Mouse (Mus musculus): ENCODE results near the gene Pi4k2a. TPM values are rescaled to one million over a fixed set of nuclear protein-coding genes. Genes with fewer than 3 reads are reported as not detected.

Pi4k2a gene
- polyA plus RNA-seq, 1 experiment from 2014 or later = 16.1 TPM

DNA sequence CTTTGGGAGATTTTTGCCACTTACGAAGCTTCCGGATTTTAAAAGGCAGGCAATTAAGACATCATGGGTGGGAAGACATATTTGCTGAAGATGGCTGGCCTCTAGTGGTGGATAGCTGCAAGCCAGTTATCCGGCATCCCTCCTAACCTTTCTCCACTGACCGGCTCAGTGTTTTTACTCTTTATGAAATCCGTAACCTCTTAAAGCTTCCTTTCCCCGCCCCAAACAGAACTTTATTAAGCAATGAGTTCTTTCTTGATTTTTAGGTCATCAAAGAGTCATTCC, 21.1 kb upstream of the Pi4k2a start:
- no peak for TF ChIP-seq EP300 (IDR thresholded peaks at IDR 0.05; ENCODE audit: low read depth)
- peak; percentile 57 for TF ChIP-seq CTCF (IDR thresholded peaks at IDR 0.05; ENCODE audit: low read depth)
- H3K4me1 ChIP-seq (ENCODE audit: insufficient read depth) = peaks cover 12% of the 10 kb centered on the region
- no peak overlapping the region for H3K4me2 ChIP-seq (ENCODE audit: low read depth, low read length)
- no peaks in the 10 kb centered on the region for H3K27me3 ChIP-seq (ENCODE audit: insufficient read depth, low read length)
- ATAC-seq = no peak
- H3K9me3 ChIP-seq (ENCODE audit: low read length) = no peaks in the 10 kb centered on the region
- no peak for DNase-seq
- H3K36me3 ChIP-seq (replicated peaks; ENCODE audit: insufficient read depth, low read length) = peaks cover 8% of the 10 kb centered on the region
- H3K4me3 ChIP-seq (ENCODE audit: low read depth, low read length) = no peak overlapping the region
- H3K9ac ChIP-seq (replicated peaks) = no peak overlapping the region
- H3K27ac ChIP-seq (ENCODE audit: low read depth) = no peak overlapping the region
- 60% methylated on average over 6 of the region's 6 CpGs for WGBS (ENCODE audit: insufficient replicate concordance)

DNA sequence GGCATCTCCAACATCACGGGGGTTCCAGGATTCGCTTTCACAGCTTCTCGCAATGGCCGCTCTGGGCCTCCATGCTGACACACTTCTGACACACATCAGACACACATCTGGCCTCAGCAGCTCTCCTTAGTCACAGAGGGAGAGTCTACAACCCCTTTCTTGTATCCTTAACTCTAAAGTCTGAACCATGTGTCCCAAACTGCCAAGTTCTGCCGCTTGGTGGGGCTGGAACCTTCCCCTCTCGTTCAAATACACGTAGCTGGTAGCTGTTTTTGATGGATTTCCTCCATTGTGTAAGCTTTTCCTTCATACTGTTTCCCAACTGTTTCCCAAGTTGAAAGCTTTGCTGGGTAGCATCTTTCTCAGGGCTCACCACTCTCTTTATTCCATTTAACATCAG, 19.0 kb upstream of the Pi4k2a start:
- H3K27me3 ChIP-seq (ENCODE audit: insufficient read depth, low read length) = no peaks in the 10 kb centered on the region
- no peak overlapping the region for H3K4me3 ChIP-seq (ENCODE audit: low read depth, low read length)

DNA sequence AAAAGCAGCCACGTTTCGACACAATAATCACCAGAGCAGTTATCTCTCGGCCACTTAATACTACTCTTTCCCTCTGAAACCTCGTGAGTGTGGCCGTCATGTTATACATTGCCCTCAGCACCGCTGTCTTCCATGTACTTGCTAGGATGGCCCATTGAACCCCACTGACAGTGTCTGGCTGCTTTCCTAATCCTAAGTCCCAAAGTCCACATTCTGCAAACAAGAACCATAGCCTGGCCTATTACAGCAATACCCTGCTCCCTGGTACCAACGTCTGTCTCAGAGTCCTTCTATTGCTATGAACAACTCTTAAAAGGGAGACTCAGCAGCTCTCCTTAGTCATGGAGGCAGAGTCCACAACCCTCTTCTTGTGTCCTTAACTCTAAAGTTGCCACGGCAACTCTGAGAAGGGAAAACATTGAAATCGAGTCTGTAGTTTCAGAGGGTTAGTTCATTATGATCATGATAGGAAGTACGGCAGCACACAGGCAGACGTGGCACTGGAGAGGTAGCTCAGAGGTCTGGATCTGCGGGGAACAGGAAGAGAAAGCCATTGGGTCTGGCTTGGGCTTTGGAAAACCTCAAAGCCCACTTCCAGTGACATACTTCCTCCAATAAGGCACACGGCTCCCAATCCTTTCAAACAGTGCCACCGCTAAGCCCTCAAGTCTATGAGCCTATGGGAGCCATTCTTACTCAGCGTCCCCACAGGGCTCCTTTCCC, 18.2 kb upstream of the Pi4k2a start:
- WGBS (ENCODE audit: insufficient replicate concordance) = 54% methylated on average over 15 of the region's 15 CpGs

More for the DNA sequence above, 19.0 kb upstream of the Pi4k2a start:
- H3K9ac ChIP-seq (replicated peaks) = no peak overlapping the region
- DNase-seq = no peak
- WGBS (ENCODE audit: insufficient replicate concordance) = 67% methylated on average over 7 of the region's 7 CpGs
- no peaks in the 10 kb centered on the region for H3K9me3 ChIP-seq (ENCODE audit: low read length)
- peak; percentile 50 for TF ChIP-seq CTCF (IDR thresholded peaks at IDR 0.05; ENCODE audit: low read depth)
- no peak for TF ChIP-seq EP300 (IDR thresholded peaks at IDR 0.05; ENCODE audit: low read depth)
- peaks cover 12% of the 10 kb centered on the region for H3K4me1 ChIP-seq (ENCODE audit: insufficient read depth)
- H3K27ac ChIP-seq (ENCODE audit: low read depth) = peak overlapping the region; percentile 91
- H3K36me3 ChIP-seq (replicated peaks; ENCODE audit: insufficient read depth, low read length) = peaks cover 8% of the 10 kb centered on the region
- no peak overlapping the region for H3K4me2 ChIP-seq (ENCODE audit: low read depth, low read length)
- ATAC-seq = peak; percentile 19; the same call in 1 of the 2 replicates

DNA sequence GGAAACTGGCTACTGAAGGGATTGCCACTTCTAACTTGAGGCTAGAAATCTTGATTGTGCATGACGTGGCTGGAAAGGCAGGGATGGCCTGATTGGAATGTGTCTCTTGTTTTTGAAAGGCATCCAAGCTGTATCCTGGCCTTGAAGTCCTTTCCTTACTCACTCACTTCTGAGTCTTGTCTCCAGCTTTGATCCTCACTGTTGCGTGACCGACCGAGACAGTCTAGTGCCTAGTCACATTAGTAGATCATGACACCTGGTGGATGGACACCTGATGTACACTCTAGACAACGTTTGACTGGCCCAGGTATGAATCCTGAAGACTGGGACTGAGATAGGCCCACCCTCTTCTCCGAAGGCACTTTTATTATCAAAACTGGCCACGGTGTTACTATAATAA, 17.5 kb upstream of the Pi4k2a start:
- Histone ChIP-seq H3K36me3 (replicated peaks; ENCODE audit: insufficient read depth, low read length) (peaks cover 8% of the 10 kb centered on the region), H3K9ac (replicated peaks) (peak overlapping the region; percentile 33; the same call in 1 of the 2 replicates), H3K4me3 (ENCODE audit: low read depth, low read length) (no peak overlapping the region), H3K27ac (ENCODE audit: low read depth) (peak overlapping the region; percentile 91), H3K9me3 (ENCODE audit: low read length) (no peaks in the 10 kb centered on the region), H3K4me1 (ENCODE audit: insufficient read depth) (peaks cover 12% of the 10 kb centered on the region), H3K4me2 (ENCODE audit: low read depth, low read length) (peak overlapping the region; percentile 2; the same call in 1 of the 2 replicates), H3K27me3 (ENCODE audit: insufficient read depth, low read length) (no peaks in the 10 kb centered on the region)
- WGBS (ENCODE audit: insufficient replicate concordance) = 62% methylated on average over 7 of the region's 7 CpGs
- TF ChIP-seq CTCF (IDR thresholded peaks at IDR 0.05; ENCODE audit: low read depth) = peak; percentile 58
- TF ChIP-seq EP300 (IDR thresholded peaks at IDR 0.05; ENCODE audit: low read depth) = no peak
- no peak for DNase-seq
- peak; percentile 31; the same call in 1 of the 2 replicates for ATAC-seq

More for the DNA sequence above, 18.2 kb upstream of the Pi4k2a start:
- no peaks in the 10 kb centered on the region for H3K9me3 ChIP-seq (ENCODE audit: low read length)
- peak overlapping the region; percentile 33; the same call in 1 of the 2 replicates for H3K9ac ChIP-seq (replicated peaks)
- DNase-seq = peak; percentile 49
- H3K36me3 ChIP-seq (replicated peaks; ENCODE audit: insufficient read depth, low read length) = peaks cover 8% of the 10 kb centered on the region
- TF ChIP-seq EP300 (IDR thresholded peaks at IDR 0.05; ENCODE audit: low read depth) = peak; percentile 66; the same call in 1 of the 2 replicates
- TF ChIP-seq CTCF (IDR thresholded peaks at IDR 0.05; ENCODE audit: low read depth) = no peak
- H3K4me1 ChIP-seq (ENCODE audit: insufficient read depth) = peaks cover 12% of the 10 kb centered on the region
- H3K4me2 ChIP-seq (ENCODE audit: low read depth, low read length) = peak overlapping the region; percentile 2; the same call in 1 of the 2 replicates
- H3K27ac ChIP-seq (ENCODE audit: low read depth) = peak overlapping the region; percentile 91
- no peaks in the 10 kb centered on the region for H3K27me3 ChIP-seq (ENCODE audit: insufficient read depth, low read length)
- ATAC-seq = peak; percentile 94
- no peak overlapping the region for H3K4me3 ChIP-seq (ENCODE audit: low read depth, low read length)

DNA sequence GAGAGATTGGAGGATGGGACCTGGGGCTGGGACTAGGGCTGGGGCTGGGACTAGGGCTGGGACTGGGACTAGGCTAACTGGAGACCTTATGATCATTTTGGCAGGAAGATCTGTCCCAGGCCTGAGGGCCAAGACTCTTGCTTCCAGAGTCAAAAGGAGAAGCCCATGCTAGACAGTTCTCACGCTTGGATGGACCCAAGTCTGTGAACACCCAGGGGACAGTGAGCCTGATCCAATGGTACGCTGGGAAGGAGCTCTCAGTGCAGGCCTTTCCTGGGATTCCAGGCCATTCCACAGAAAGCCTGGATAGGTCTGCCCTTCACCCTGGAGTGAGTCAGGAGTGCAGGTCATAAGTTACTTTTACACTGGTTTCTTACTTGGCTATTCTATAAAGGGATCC, 15.2 kb upstream of the Pi4k2a start:
- Histone ChIP-seq H3K9ac (replicated peaks) (no peak overlapping the region), H3K4me2 (ENCODE audit: low read depth, low read length) (no peak overlapping the region), H3K27ac (ENCODE audit: low read depth) (no peak overlapping the region), H3K9me3 (ENCODE audit: low read length) (no peaks in the 10 kb centered on the region), H3K4me3 (ENCODE audit: low read depth, low read length) (no peak overlapping the region), H3K4me1 (ENCODE audit: insufficient read depth) (peaks cover 8% of the 10 kb centered on the region), H3K36me3 (replicated peaks; ENCODE audit: insufficient read depth, low read length) (peaks cover 3% of the 10 kb centered on the region), H3K27me3 (ENCODE audit: insufficient read depth, low read length) (no peaks in the 10 kb centered on the region)
- WGBS (ENCODE audit: insufficient replicate concordance) = 69% methylated on average over 2 of the region's 2 CpGs
- TF ChIP-seq EP300 (IDR thresholded peaks at IDR 0.05; ENCODE audit: low read depth) (no peak), CTCF (IDR thresholded peaks at IDR 0.05; ENCODE audit: low read depth) (no peak)
- DNase-seq (no peak), ATAC-seq (no peak)

DNA sequence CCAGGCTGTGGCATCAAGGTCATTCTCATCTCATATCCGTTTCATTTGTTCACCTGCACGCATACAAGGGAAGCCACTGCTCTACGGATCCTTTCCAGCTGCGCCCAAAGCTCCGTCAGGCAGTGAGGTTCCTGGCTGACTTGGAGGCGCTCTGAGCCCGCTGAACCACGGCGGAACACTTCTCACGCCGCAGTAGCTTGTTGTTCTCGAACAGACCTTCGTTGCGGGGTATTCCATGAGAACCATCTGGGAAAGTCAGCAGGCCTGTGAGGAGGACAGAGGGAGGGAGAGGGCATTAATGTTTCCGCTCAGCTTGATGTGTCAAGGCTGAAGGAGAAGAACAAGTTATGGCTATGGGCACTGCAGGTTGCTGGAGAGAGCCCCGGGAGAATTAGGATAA, 14.3 kb upstream of the Pi4k2a start:
- Histone ChIP-seq H3K9me3 (ENCODE audit: low read length) (no peaks in the 10 kb centered on the region), H3K4me2 (ENCODE audit: low read depth, low read length) (no peak overlapping the region), H3K4me1 (ENCODE audit: insufficient read depth) (peaks cover 7% of the 10 kb centered on the region), H3K27ac (ENCODE audit: low read depth) (no peak overlapping the region), H3K4me3 (ENCODE audit: low read depth, low read length) (no peak overlapping the region), H3K9ac (replicated peaks) (no peak overlapping the region), H3K27me3 (ENCODE audit: insufficient read depth, low read length) (no peaks in the 10 kb centered on the region), H3K36me3 (replicated peaks; ENCODE audit: insufficient read depth, low read length) (no peaks in the 10 kb centered on the region)
- ATAC-seq (no peak), DNase-seq (no peak)
- 90% methylated on average over 16 of the region's 16 CpGs for WGBS (ENCODE audit: insufficient replicate concordance)
- TF ChIP-seq CTCF (IDR thresholded peaks at IDR 0.05; ENCODE audit: low read depth) = no peak
- no peak for TF ChIP-seq EP300 (IDR thresholded peaks at IDR 0.05; ENCODE audit: low read depth)

All from liver, postnatal 0 days (tissue).